Mouse (Mus musculus) c-Kit-positive CD71-negative TER-119-negative erythroid progenitor cells, embryonic 14.5 days (primary cell): Measurements from ENCODE around the gene Gm10309.

Source experiments
- DNase-seq: peaks from one replicate; pipeline ENCODE4 v3.0.0-alpha.2; 2013; ENCODE audit warnings: low read depth

Gene Gm10309

GRCm38 (mm10) chr17:86470160-86470559 is 34.9 kb downstream of the Gm10309 start:
- DNase-seq: no peak

- DNase-seq: no peak
Observed at GRCm38 (mm10) chr17:86467967-86468366, 37.1 kb downstream of the Gm10309 start.

- no peak for DNase-seq
Observed at GRCm38 (mm10) chr17:86467291-86467898, 37.6 kb downstream of the Gm10309 start.

- no peak for DNase-seq
Observed at GRCm38 (mm10) chr17:86466871-86467270, 38.2 kb downstream of the Gm10309 start.

- DNase-seq: no peak
Observed at GRCm38 (mm10) chr17:86466412-86466811, 38.6 kb downstream of the Gm10309 start.

GRCm38 (mm10) chr17:86465865-86466264 is 39.2 kb downstream of the Gm10309 start:
- no peak for DNase-seq

- DNase-seq: no peak
Observed at GRCm38 (mm10) chr17:86464689-86465363, 40.2 kb downstream of the Gm10309 start.

GRCm38 (mm10) chr17:86464197-86464596 is 40.8 kb downstream of the Gm10309 start:
- no peak for DNase-seq

- no peak for DNase-seq
Observed at GRCm38 (mm10) chr17:86463369-86463768, 41.7 kb downstream of the Gm10309 start.

GRCm38 (mm10) chr17:86460645-86461430 is 44.2 kb downstream of the Gm10309 start:
- no peak for DNase-seq

GRCm38 (mm10) chr17:86458302-86458980 is 46.6 kb downstream of the Gm10309 start:
- no peak for DNase-seq

- no peak for DNase-seq
Observed at GRCm38 (mm10) chr17:86456512-86456911, 48.5 kb downstream of the Gm10309 start.

- DNase-seq: no peak
Observed at GRCm38 (mm10) chr17:86454351-86454706, 50.7 kb downstream of the Gm10309 start.

GRCm38 (mm10) chr17:86453673-86454350 is 51.2 kb downstream of the Gm10309 start:
- DNase-seq: no peak

GRCm38 (mm10) chr17:86452934-86453333 is 52.1 kb downstream of the Gm10309 start:
- DNase-seq: no peak
